Mouse (Mus musculus) left cerebral cortex, postnatal 10 days (tissue): ENCODE data around the gene Ccdc122. TPM values are rescaled to one million over a fixed set of nuclear protein-coding genes. Genes with fewer than 3 reads are reported as not detected.

Source experiments
- total RNA-seq, 2 experiments: library from RNA; stranded (reverse); gene quantifications; 2 replicates each; pipeline ENCODE4 v1.2.3; 2021

Ccdc122 gene
- total RNA-seq, 2 experiments from 2014 or later = 0.69 to 0.93 TPM

Other genes with a start within 250 kb of the Ccdc122 start
- 1 to 10 TPM; 4.1 to 5.5 TPM for gene Lacc1, start 132 bp downstream of the Ccdc122 start, total RNA-seq
- gene Enox1, start 120.0 kb downstream of the Ccdc122 start, total RNA-seq = 10 to 100 TPM; 53.0 to 54.1 TPM